Mouse (Mus musculus): ENCODE measurements around the gene Dbndd2.

GRCm38 (mm10) chr2:164514916-164515315, 29.0 kb downstream of the Dbndd2 start:
- TF ChIP-seq POLR2A (IDR thresholded peaks at IDR 0.05; ENCODE audit: extremely low read depth, insufficient read depth, low read length) (no peak), CTCF (IDR thresholded peaks at IDR 0.05; ENCODE audit: low read depth, low read length) (no peak)

All from liver, adult 2 months (tissue).